Mouse (Mus musculus) MEL (cell line): ENCODE measurements around the gene Spata21.

Experiments used
- CTCF ChIP-seq, 3 experiments: IDR thresholded peaks in 2 of 3; conservative IDR thresholded peaks in 1 of 3; 2 replicates each; pipeline ENCODE4 v1.5.1; 2011 to 2012; ENCODE audit warnings: low read length in 3 of 3, low read depth in 2 of 3, mild to moderate bottlenecking in 2 of 3, improper control_type of control experiment in 1 of 3, inconsistent platforms in 1 of 3, mixed read lengths in 1 of 3, moderate library complexity in 1 of 3; ENCODE audit not compliant: control insufficient read depth in 1 of 3, insufficient read depth in 1 of 3, poor library complexity in 1 of 3, severe bottlenecking in 1 of 3
- E2F4 ChIP-seq: IDR thresholded peaks from 2 replicates; pipeline ENCODE4 v1.6.1; 2011; ENCODE audit warnings: low read depth, low read length, improper control_type of control experiment, borderline replicate concordance
- ELF1 ChIP-seq: IDR thresholded peaks from 2 replicates; pipeline ENCODE4 v1.6.1; 2014; ENCODE audit warnings: low read depth, mild to moderate bottlenecking, inconsistent platforms, low read length, improper control_type of control experiment, moderate library complexity
- EP300 ChIP-seq, 2 experiments: IDR thresholded peaks; 2 replicates each; pipeline ENCODE4 v1.6.1; 2011; ENCODE audit warnings: improper control_type of control experiment in 2 of 2, low read length in 2 of 2, low read depth in 1 of 2, mild to moderate bottlenecking in 1 of 2
- GATA1 ChIP-seq: IDR thresholded peaks from 2 replicates; pipeline ENCODE4 v1.6.1; 2011; ENCODE audit warnings: low read depth, low read length, improper control_type of control experiment
- MXI1 ChIP-seq: IDR thresholded peaks from 2 replicates; pipeline ENCODE4 v1.6.1; 2011; ENCODE audit warnings: mild to moderate bottlenecking, low read depth, low read length, improper control_type of control experiment
- POLR2A ChIP-seq, 2 experiments: IDR thresholded peaks; 2 replicates each; pipeline ENCODE4 v1.6.1; 2011 to 2012; ENCODE audit warnings: low read length in 2 of 2, mild to moderate bottlenecking in 2 of 2, control low read depth in 1 of 2, improper control_type of control experiment in 1 of 2, low read depth in 1 of 2, moderate library complexity in 1 of 2; ENCODE audit not compliant: control insufficient read depth in 1 of 2, insufficient read depth in 1 of 2, poor library complexity in 1 of 2
- POLR2AphosphoS5 ChIP-seq: IDR thresholded peaks from 2 replicates; pipeline ENCODE4 v1.6.1; 2012; ENCODE audit warnings: low read depth, borderline replicate concordance, mild to moderate bottlenecking, inconsistent platforms, low read length, moderate library complexity, mixed read lengths
- TAL1 ChIP-seq: IDR thresholded peaks from 2 replicates; pipeline ENCODE4 v1.6.1; 2012; ENCODE audit warnings: mild to moderate bottlenecking, inconsistent platforms, low read length, moderate library complexity, mixed read lengths
- TCF12 ChIP-seq: IDR thresholded peaks from 2 replicates; pipeline ENCODE4 v1.6.1; 2014; ENCODE audit warnings: low read depth, mild to moderate bottlenecking, inconsistent platforms, low read length, improper control_type of control experiment, moderate library complexity
- USF1 ChIP-seq: IDR thresholded peaks from 2 replicates; pipeline ENCODE4 v1.6.1; 2014; ENCODE audit warnings: low read depth, mild to moderate bottlenecking, inconsistent platforms, low read length, improper control_type of control experiment, moderate library complexity
- ZC3H11A ChIP-seq: IDR thresholded peaks from 2 replicates; pipeline ENCODE4 v1.6.1; 2012; ENCODE audit warnings: low read depth, mild to moderate bottlenecking, inconsistent platforms, low read length, improper control_type of control experiment
- ZKSCAN1 ChIP-seq: IDR thresholded peaks from 2 replicates; pipeline ENCODE4 v1.6.1; 2012; ENCODE audit warnings: low read depth, mild to moderate bottlenecking, inconsistent platforms, low read length, improper control_type of control experiment, moderate library complexity
- ZMIZ1 ChIP-seq: IDR thresholded peaks from 2 replicates; pipeline ENCODE4 v1.6.1; 2012; ENCODE audit warnings: low read depth, mild to moderate bottlenecking, inconsistent platforms, low read length, improper control_type of control experiment, moderate library complexity

- TF ChIP-seq MXI1: peak; percentile 87
- TF ChIP-seq EP300 (IDR thresholded peaks at IDR 0.05; ENCODE audit: low read depth in 1 of 2, low read length in 2 of 2): peak in 1 of 2 experiments; percentile 31; a peak in 2 of 4 replicates
- TF ChIP-seq ELF1: peak; percentile 99
- peak; percentile 64 to 87 (median 80) for TF ChIP-seq CTCF (IDR thresholded peaks at IDR 0.05 in 2 of 3, conservative IDR thresholded peaks at IDR 0.05 in 1 of 3; ENCODE audit: control insufficient read depth in 1 of 3, insufficient read depth in 1 of 3, low read depth in 2 of 3, low read length in 3 of 3, poor library complexity in 1 of 3, severe bottlenecking in 1 of 3)
- no peak for TF ChIP-seq ZC3H11A
- no peak for TF ChIP-seq E2F4
- no peak for TF ChIP-seq ZKSCAN1
- peak; percentile 86 for TF ChIP-seq ZMIZ1
- TF ChIP-seq TCF12: peak; percentile 68
- 0 out of 2 replicates have a peak, but pooled peaks have one; percentile 28 for TF ChIP-seq USF1
- no peak for TF ChIP-seq TAL1
- TF ChIP-seq POLR2A (IDR thresholded peaks at IDR 0.05; ENCODE audit: control insufficient read depth in 1 of 2, insufficient read depth in 1 of 2, low read depth in 1 of 2, low read length in 2 of 2, poor library complexity in 1 of 2): peak; percentile 94 to 96
- TF ChIP-seq GATA1: peak; percentile 11; the same call in 1 of the 2 replicates
- no peak for TF ChIP-seq POLR2AphosphoS5
Measured at GRCm38 (mm10) chr4:141077681-141078509, 10.2 kb upstream of the Spata21 start, which contains the start of gene Necap2.
